In genomic region chr4:114905501-114905900, GRCm38 (mm10) we compare ENCODE assay signal across 31 mouse cellular contexts. TPM values are rescaled to one million over a fixed set of nuclear protein-coding genes. Genes with fewer than 3 reads are reported as not detected.
DNase-seq lines count a peak whose midpoint lies in the region; ATAC-seq and TF ChIP-seq lines count a peak whose summit lies in the region.
"Had no signal": no experiment of that assay in that cellular context is flagged by ENCODE, and none has a peak within 500 bp of the region (broad histone marks: within the 10 kb centered on the region; RNA-seq: fewer than 3 reads in every experiment).

No protein-coding gene starts in this region.

- no peak overlapping the region for H3K27ac ChIP-seq in intestine, embryonic 16.5 days (ENCODE audit: low read length)
- H3K27ac ChIP-seq in intestine, postnatal 0 days (ENCODE audit: low read depth, low read length): no peak overlapping the region
- no peak overlapping the region for H3K27ac ChIP-seq in midbrain, embryonic 10.5 days (replicated peaks)
- no peak overlapping the region for H3K27ac ChIP-seq in midbrain, embryonic 16.5 days (ENCODE audit: low read length)
- no peak overlapping the region for H3K27ac ChIP-seq in embryonic facial prominence, embryonic 13.5 days
- H3K27ac ChIP-seq: hindbrain, embryonic 14.5 days; midbrain, embryonic 13.5 days; neural tube, embryonic 13.5 days had no signal

- no peak for DNase-seq in midbrain, embryonic 10.5 days (ENCODE audit: low spot score)
- DNase-seq in lung, postnatal 14 days: no peak
- no peak for DNase-seq in gastrocnemius, adult 8-10 months (ENCODE audit: low spot score in 2 of 2)
- DNase-seq: adrenal gland, postnatal 25 days; cerebellum, adult 8-10 months; gastrocnemius, postnatal 14 days; heart, adult 11 months; heart, postnatal 10 days; kidney, postnatal 14 days; layer of hippocampus, postnatal 36 days; retina, postnatal 1 day; right cerebral cortex, postnatal 25 days; spleen, adult 18-20 months had no signal

- no peak overlapping the region for H3K4me2 ChIP-seq in intestine, embryonic 16.5 days (ENCODE audit: low read depth, low read length)
- H3K4me2 ChIP-seq in intestine, postnatal 0 days (replicated peaks; ENCODE audit: low read depth): no peak overlapping the region
- no peak overlapping the region for H3K4me2 ChIP-seq in midbrain, embryonic 16.5 days (ENCODE audit: low read length)
- peak overlapping the region; percentile 69 for H3K4me2 ChIP-seq in embryonic facial prominence, embryonic 13.5 days
- H3K4me2 ChIP-seq: heart, embryonic 12.5 days; hindbrain, embryonic 14.5 days; midbrain, embryonic 13.5 days had no signal

- peaks cover 80% of the 10 kb centered on the region for H3K27me3 ChIP-seq in intestine, embryonic 16.5 days (replicated peaks; ENCODE audit: control insufficient read depth, insufficient read depth, low read length)
- peaks cover 99% of the 10 kb centered on the region for H3K27me3 ChIP-seq in intestine, postnatal 0 days (replicated peaks; ENCODE audit: control insufficient read depth, insufficient read depth, low read length)
- peaks cover 100% of the 10 kb centered on the region for H3K27me3 ChIP-seq in midbrain, embryonic 10.5 days (ENCODE audit: low read depth, poor library complexity, severe bottlenecking)
- H3K27me3 ChIP-seq in midbrain, embryonic 16.5 days (ENCODE audit: control insufficient read depth, insufficient read depth, low read depth, low read length): peaks cover 55% of the 10 kb centered on the region
- H3K27me3 ChIP-seq in embryonic facial prominence, embryonic 13.5 days: peaks cover 100% of the 10 kb centered on the region

- no peak for ATAC-seq in intestine, embryonic 16.5 days
- no peak for ATAC-seq in intestine, postnatal 0 days
- no peak for ATAC-seq in midbrain, embryonic 16.5 days
- no peak for ATAC-seq in embryonic facial prominence, embryonic 13.5 days (ENCODE audit: insufficient number of reproducible peaks, insufficient read depth, low FRiP score, low TSS enrichment, low read depth)
- ATAC-seq: forebrain, embryonic 16.5 days; midbrain, embryonic 13.5 days had no signal

- H3K4me1 ChIP-seq in intestine, embryonic 16.5 days (ENCODE audit: control insufficient read depth, insufficient read depth, low read length): peaks cover 24% of the 10 kb centered on the region
- no peaks in the 10 kb centered on the region for H3K4me1 ChIP-seq in intestine, postnatal 0 days (replicated peaks; ENCODE audit: control insufficient read depth, insufficient read depth, low read length)
- H3K4me1 ChIP-seq in midbrain, embryonic 10.5 days: peaks cover 67% of the 10 kb centered on the region
- peaks cover 12% of the 10 kb centered on the region for H3K4me1 ChIP-seq in midbrain, embryonic 16.5 days (ENCODE audit: control insufficient read depth, insufficient read depth, low read length)
- peaks cover 22% of the 10 kb centered on the region for H3K4me1 ChIP-seq in embryonic facial prominence, embryonic 13.5 days

- no peaks in the 10 kb centered on the region for H3K36me3 ChIP-seq in intestine, embryonic 16.5 days (ENCODE audit: control insufficient read depth, insufficient read depth, low read length)
- no peaks in the 10 kb centered on the region for H3K36me3 ChIP-seq in intestine, postnatal 0 days (ENCODE audit: control insufficient read depth, insufficient read depth)
- H3K36me3 ChIP-seq in midbrain, embryonic 10.5 days: no peaks in the 10 kb centered on the region
- H3K36me3 ChIP-seq in midbrain, embryonic 16.5 days (ENCODE audit: control insufficient read depth, insufficient read depth, low read length): no peaks in the 10 kb centered on the region
- H3K36me3 ChIP-seq in embryonic facial prominence, embryonic 13.5 days: no peaks in the 10 kb centered on the region
- H3K36me3 ChIP-seq: heart, embryonic 12.5 days; midbrain, embryonic 13.5 days; neural tube, embryonic 13.5 days had no signal

- no peaks in the 10 kb centered on the region for H3K9me3 ChIP-seq in intestine, embryonic 16.5 days (ENCODE audit: control insufficient read depth, low read length)
- H3K9me3 ChIP-seq in intestine, postnatal 0 days (ENCODE audit: control insufficient read depth): no peaks in the 10 kb centered on the region
- no peaks in the 10 kb centered on the region for H3K9me3 ChIP-seq in midbrain, embryonic 10.5 days (replicated peaks)
- no peaks in the 10 kb centered on the region for H3K9me3 ChIP-seq in midbrain, embryonic 16.5 days (replicated peaks; ENCODE audit: control insufficient read depth, low read length, poor library complexity, severe bottlenecking)
- H3K9me3 ChIP-seq in embryonic facial prominence, embryonic 13.5 days: no peaks in the 10 kb centered on the region
- H3K9me3 ChIP-seq: heart, embryonic 12.5 days; midbrain, embryonic 13.5 days; neural tube, embryonic 13.5 days had no signal

- no peak for TF ChIP-seq CTCF in intestine, postnatal 0 days (IDR thresholded peaks at IDR 0.05; ENCODE audit: low read depth)

- 62% methylated on average over 3 of the region's 3 CpGs for WGBS in intestine, embryonic 16.5 days
- WGBS in intestine, postnatal 0 days: 61% methylated on average over 3 of the region's 3 CpGs
- 37% methylated on average over 3 of the region's 3 CpGs for WGBS in midbrain, embryonic 10.5 days
- WGBS in midbrain, embryonic 16.5 days: 51% methylated on average over 3 of the region's 3 CpGs
- WGBS in embryonic facial prominence, embryonic 13.5 days: 50% methylated on average over 3 of the region's 3 CpGs

- H3K9ac ChIP-seq in intestine, embryonic 16.5 days (ENCODE audit: low read depth, low read length): no peak overlapping the region
- no peak overlapping the region for H3K9ac ChIP-seq in intestine, postnatal 0 days (ENCODE audit: low read depth, low read length)
- H3K9ac ChIP-seq in midbrain, embryonic 16.5 days (ENCODE audit: low read depth, low read length): no peak overlapping the region
- H3K9ac ChIP-seq in embryonic facial prominence, embryonic 13.5 days: peak overlapping the region; percentile 73; the same call in 1 of the 2 replicates
- H3K9ac ChIP-seq: heart, embryonic 12.5 days; hindbrain, embryonic 14.5 days; midbrain, embryonic 13.5 days; neural tube, embryonic 13.5 days had no signal

- H3K4me3 ChIP-seq in intestine, embryonic 16.5 days (ENCODE audit: low read length): peak overlapping the region; percentile 16
- no peak overlapping the region for H3K4me3 ChIP-seq in intestine, postnatal 0 days (ENCODE audit: low read depth, low read length)
- H3K4me3 ChIP-seq in midbrain, embryonic 10.5 days: peak overlapping the region; percentile 62
- no peak overlapping the region for H3K4me3 ChIP-seq in midbrain, embryonic 16.5 days (ENCODE audit: low read depth, low read length)
- H3K4me3 ChIP-seq in embryonic facial prominence, embryonic 13.5 days: peak overlapping the region; percentile 51
- H3K4me3 ChIP-seq: heart, embryonic 12.5 days; myocyte had no signal

RNA-seq across cellular contexts. Expression of gene Foxd2, which starts 3.2 kb away (rescaled TPM):
- polyA plus RNA-seq in intestine, embryonic 16.5 days (2015; fragmentation: Nextera tagmentation; extraction: Ambion mirVana): 0.11 and 0.21 TPM in 2 replicates
- polyA plus RNA-seq in intestine, postnatal 0 days (2015; fragmentation: Nextera tagmentation; extraction: Ambion mirVana): 0.50 TPM in 1 of 2 replicates, not detected in the other
- polyA plus RNA-seq in midbrain, embryonic 10.5 days (2016; fragmentation: Nextera tagmentation; extraction: Ambion mirVana): 2.1 and 3.3 TPM in 2 replicates
- polyA plus RNA-seq in midbrain, embryonic 16.5 days (2015; fragmentation: Nextera tagmentation; extraction: Ambion mirVana): 0.23 and 0.24 TPM in 2 replicates
- polyA plus RNA-seq in embryonic facial prominence, embryonic 13.5 days (2015; fragmentation: Nextera tagmentation; extraction: Ambion mirVana): 1.8 and 2.0 TPM in 2 replicates
- under 1 TPM in 3 of 4 experiments, not detected in 1; 0.10 to 0.29 (median 0.19) TPM for total RNA-seq in gastrocnemius, adult 8-10 months (2022)
- polyA plus RNA-seq: heart, embryonic 12.5 days; hindbrain, embryonic 14.5 days; liver, embryonic 16.5 days had no signal

RNA-seq across cellular contexts. Expression of gene Foxe3, which starts 20.3 kb away (rescaled TPM):
- not detected in 2 replicates for polyA plus RNA-seq in intestine, embryonic 16.5 days (2015; fragmentation: Nextera tagmentation; extraction: Ambion mirVana)
- polyA plus RNA-seq in intestine, postnatal 0 days (2015; fragmentation: Nextera tagmentation; extraction: Ambion mirVana): not detected in 2 replicates
- polyA plus RNA-seq in midbrain, embryonic 10.5 days (2016; fragmentation: Nextera tagmentation; extraction: Ambion mirVana): 6.7 and 14.7 TPM in 2 replicates
- not detected in 2 replicates for polyA plus RNA-seq in midbrain, embryonic 16.5 days (2015; fragmentation: Nextera tagmentation; extraction: Ambion mirVana)
- not detected in 2 replicates for polyA plus RNA-seq in embryonic facial prominence, embryonic 13.5 days (2015; fragmentation: Nextera tagmentation; extraction: Ambion mirVana)
- total RNA-seq in gastrocnemius, adult 8-10 months (2022): not detected
- total RNA-seq: adrenal gland, postnatal 25 days; ES-E14; gastrocnemius, postnatal 14 days; heart, postnatal 10 days; layer of hippocampus, adult 8-10 months; layer of hippocampus, postnatal 36 days; left cerebral cortex, postnatal 10 days; liver, adult 2 months had no signal
- polyA plus RNA-seq: forebrain, embryonic 16.5 days; heart, embryonic 12.5 days; hindbrain, embryonic 14.5 days; intestine, embryonic 14.5 days; liver, adult 2 months; liver, embryonic 16.5 days; lung, embryonic 16.5 days; midbrain, embryonic 13.5 days; myocyte; neural tube, embryonic 13.5 days; urinary bladder, adult 2 months had no signal

Comparison
In these comparisons a context has a peak if more than half of its experiments do, and no peak if none do; other contexts are left out.
1. H3K4me3 ChIP-seq: peak in intestine, embryonic 16.5 days (single experiment), midbrain, embryonic 10.5 days (single experiment) and embryonic facial prominence, embryonic 13.5 days (single experiment); none in intestine, postnatal 0 days (single experiment) and midbrain, embryonic 16.5 days (single experiment).